Mouse (Mus musculus) neural tube, embryonic 14.5 days (tissue): Measurements from ENCODE around the gene Klk10. TPM values are rescaled to one million over a fixed set of nuclear protein-coding genes. Genes with fewer than 3 reads are reported as not detected.

Experiments used
- ATAC-seq: fragments of 200-750 bp; cut with Nextera tagmentation; 2 replicates; pipeline ENCODE4 v1.8.0; 2017; ENCODE audit warnings: low read depth, mild to moderate bottlenecking, moderate TSS enrichment, moderate library complexity
- H3K27ac ChIP-seq: fragments of 300-500 bp; sonication (generic); 2 replicates; pipeline ENCODE4 v1.5.1; 2014; ENCODE audit warnings: low read depth, mild to moderate bottlenecking, control low read depth, low read length, moderate library complexity, mixed read lengths
- H3K27me3 ChIP-seq: fragments of 300-500 bp; sonication (generic); 2 replicates; pipeline ENCODE4 v1.6.1; 2014; ENCODE audit warnings: low read length; ENCODE audit not compliant: control insufficient read depth, insufficient read depth
- H3K36me3 ChIP-seq: fragments of 300-500 bp; sonication (generic); 2 replicates; pipeline ENCODE4 v1.6.1; 2014; ENCODE audit warnings: low read length, mixed read lengths; ENCODE audit not compliant: control insufficient read depth, insufficient read depth
- H3K4me1 ChIP-seq: fragments of 300-500 bp; sonication (generic); 2 replicates; pipeline ENCODE4 v1.6.1; 2014; ENCODE audit warnings: low read length; ENCODE audit not compliant: control insufficient read depth, insufficient read depth
- H3K4me2 ChIP-seq: fragments of 300-500 bp; sonication (generic); 2 replicates; pipeline ENCODE4 v1.6.1; 2014; ENCODE audit warnings: mild to moderate bottlenecking, low read depth, low read length, control low read depth
- H3K4me3 ChIP-seq: fragments of 300-500 bp; sonication (generic); 2 replicates; pipeline ENCODE4 v1.5.1; 2014; ENCODE audit warnings: low read depth, low read length, control low read depth, mixed read lengths
- H3K9ac ChIP-seq: fragments of 300-500 bp; sonication (generic); replicated peaks from 2 replicates; pipeline ENCODE4 v1.6.1; 2014; ENCODE audit warnings: low read depth, mild to moderate bottlenecking, control low read depth, low read length, mixed read lengths
- H3K9me3 ChIP-seq: fragments of 300-500 bp; sonication (generic); 2 replicates; pipeline ENCODE4 v1.6.1; 2016; ENCODE audit warnings: low read length; ENCODE audit not compliant: control insufficient read depth
- WGBS: fragments of 180-500 bp; shearing (Covaris S2); extraction: QIAGEN DNeasy Blood & Tissue Kit; methylation state at CpG from one replicate; pipeline ENCODE4 v1.1.7; 2014; 5-methylcytosine and 5-hydroxymethylcytosine counted together
- polyA plus RNA-seq: library from polyadenylated mRNA; unstranded; fragments of >200 nt; fragmentation: Nextera tagmentation; extraction: Ambion mirVana; gene quantifications from 2 replicates; pipeline ENCODE4 v1.2.1, GENCODE M21; 2014

Gene Klk10
- polyA plus RNA-seq = not detected in 2 replicates

DNA sequence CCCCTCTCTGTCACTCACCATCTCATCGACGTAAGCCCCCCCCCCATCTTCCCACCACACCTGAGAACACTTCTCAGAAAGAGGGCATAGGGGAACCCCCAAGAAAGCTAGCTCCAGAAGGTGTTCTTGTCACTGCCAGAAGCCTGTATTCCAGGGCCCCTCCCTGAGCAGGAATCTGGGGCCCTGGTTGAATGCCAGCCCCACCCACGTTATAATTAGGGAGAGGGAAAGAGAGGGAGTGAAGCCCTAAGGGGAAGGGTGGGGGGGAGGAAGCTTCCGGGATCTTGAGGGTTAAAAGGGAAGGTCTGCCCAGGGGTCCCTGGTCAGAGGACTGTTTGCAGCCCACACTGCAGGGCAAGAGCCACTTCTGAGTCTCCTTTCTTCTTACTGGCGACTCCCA, at the start of gene Klk10:
Klk10 (plus strand) TSS at position 290 of the 400 bp plus-strand sequence.
- no peak for ATAC-seq
- 0 out of 2 replicates have a peak, but pooled peaks cover 6% of the 10 kb centered on the region for H3K4me1 ChIP-seq
- no peaks in the 10 kb centered on the region for H3K27me3 ChIP-seq
- no peaks in the 10 kb centered on the region for H3K9me3 ChIP-seq
- no peak within 1 kb of the TSS for H3K4me2 ChIP-seq
- no peak within 1 kb of the TSS for H3K9ac ChIP-seq
- no peaks in the 10 kb centered on the region for H3K36me3 ChIP-seq
- no peak within 1 kb of the TSS for H3K27ac ChIP-seq
- 55% methylated on average over 5 of the region's 5 CpGs for WGBS
- no peak within 1 kb of the TSS for H3K4me3 ChIP-seq

DNA sequence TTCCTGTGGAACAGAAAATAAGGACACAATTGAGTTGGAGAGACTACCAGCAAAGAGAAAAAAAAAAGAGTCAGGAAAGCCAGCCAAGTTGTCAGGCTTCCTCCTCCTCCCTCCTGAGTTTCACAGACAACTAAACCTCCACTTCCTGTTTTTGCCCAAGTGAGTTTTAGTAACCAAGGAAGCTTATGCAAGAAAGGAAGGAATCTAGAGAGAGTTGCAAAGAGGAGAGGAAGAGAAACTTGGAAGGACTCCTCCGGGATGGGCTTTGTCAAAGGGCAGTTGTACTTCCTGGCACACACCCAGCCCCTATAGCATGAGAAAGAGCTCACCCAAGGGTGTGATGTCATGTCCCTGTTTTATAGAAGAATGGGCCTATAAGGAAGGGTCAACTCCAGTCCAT, 33.0 kb upstream of the Klk10 start:
- Histone ChIP-seq H3K27me3 (no peaks in the 10 kb centered on the region), H3K9me3 (no peaks in the 10 kb centered on the region), H3K36me3 (no peaks in the 10 kb centered on the region), H3K4me3 (no peak overlapping the region), H3K9ac (no peak overlapping the region), H3K4me2 (no peak overlapping the region), H3K27ac (no peak overlapping the region), H3K4me1 (no peaks in the 10 kb centered on the region)
- ATAC-seq = no peak
- 53% methylated on average over 1 of the region's 1 CpGs for WGBS

DNA sequence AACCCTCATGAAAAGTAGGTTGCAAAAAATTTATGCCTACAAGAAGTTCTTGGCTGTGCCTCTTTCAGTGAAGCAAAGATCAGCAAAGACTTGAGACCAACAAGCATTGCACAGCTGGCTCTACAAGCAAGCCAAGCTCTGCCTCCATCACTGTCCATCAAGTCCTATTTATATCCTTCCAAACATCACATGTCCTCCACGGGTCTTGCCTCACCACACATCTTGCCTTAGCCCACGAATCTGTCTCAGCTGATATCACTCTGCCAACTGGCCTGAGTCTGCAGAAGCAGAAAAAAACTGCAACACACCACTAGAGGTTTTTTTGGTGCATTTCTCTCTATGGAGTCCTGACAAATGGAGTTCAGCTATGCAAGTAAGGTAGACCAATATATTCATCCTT, 28.0 kb upstream of the Klk10 start:
- H3K4me1 ChIP-seq = no peaks in the 10 kb centered on the region
- no peak overlapping the region for H3K27ac ChIP-seq
- no peak overlapping the region for H3K4me3 ChIP-seq
- no peaks in the 10 kb centered on the region for H3K36me3 ChIP-seq
- ATAC-seq = no peak
- H3K9me3 ChIP-seq = no peaks in the 10 kb centered on the region
- WGBS = 82% methylated on average over 2 of the region's 2 CpGs
- no peak overlapping the region for H3K9ac ChIP-seq
- H3K27me3 ChIP-seq = no peaks in the 10 kb centered on the region
- no peak overlapping the region for H3K4me2 ChIP-seq

DNA sequence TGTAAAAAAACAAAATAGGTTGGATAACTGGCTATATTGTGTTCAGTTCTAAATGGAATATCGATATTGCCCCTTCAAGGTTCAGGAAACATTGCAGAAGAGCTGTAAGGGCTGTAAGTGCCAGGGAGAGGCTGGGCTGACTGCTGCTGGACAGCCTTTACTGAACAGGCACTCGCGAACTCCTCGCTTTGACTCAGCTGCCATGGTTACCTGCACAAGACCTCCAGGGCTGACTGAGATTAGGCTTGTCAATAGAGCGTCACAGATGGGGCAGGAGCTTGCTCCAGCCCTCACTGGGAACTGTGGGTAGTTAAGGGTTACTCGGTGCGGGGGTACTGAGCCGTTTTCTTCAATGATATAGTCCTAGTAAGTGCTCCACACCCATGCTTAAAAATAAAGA, 14.4 kb upstream of the Klk10 start:
- Histone ChIP-seq H3K27ac (no peak overlapping the region), H3K9me3 (no peaks in the 10 kb centered on the region), H3K36me3 (no peaks in the 10 kb centered on the region), H3K4me2 (no peak overlapping the region), H3K9ac (no peak overlapping the region), H3K4me1 (no peaks in the 10 kb centered on the region), H3K4me3 (no peak overlapping the region), H3K27me3 (no peaks in the 10 kb centered on the region)
- no peak for ATAC-seq
- 60% methylated on average over 8 of the region's 8 CpGs for WGBS

DNA sequence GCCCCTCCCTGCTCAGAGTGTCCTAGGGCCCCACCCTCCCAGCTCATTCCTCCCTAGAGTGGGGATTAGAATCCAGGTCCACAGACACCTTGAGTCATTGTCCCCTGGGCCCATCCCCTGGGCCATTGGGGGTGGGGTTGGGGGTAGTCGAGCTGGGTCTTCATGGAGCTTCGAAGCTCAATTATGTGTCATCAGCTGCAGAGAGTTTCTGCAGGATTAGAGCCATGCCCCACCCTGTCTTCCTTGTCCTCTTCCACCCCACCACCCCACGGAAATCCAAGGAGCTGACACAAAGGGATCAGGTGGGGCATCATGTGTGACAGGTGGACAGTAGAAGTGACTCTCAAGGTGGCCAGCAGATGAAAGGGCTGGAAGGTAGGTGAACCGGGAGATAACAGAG, 12.2 kb upstream of the Klk10 start, which contains the start of gene Klk12:
Klk12 (plus strand) TSS at position 301 of the 400 bp plus-strand sequence.
- no peak within 1 kb of the TSS for H3K4me3 ChIP-seq
- no peak within 1 kb of the TSS for H3K4me2 ChIP-seq
- H3K4me1 ChIP-seq = no peaks in the 10 kb centered on the region
- ATAC-seq = no peak
- H3K9me3 ChIP-seq = no peaks in the 10 kb centered on the region
- 75% methylated on average over 4 of the region's 4 CpGs for WGBS
- no peaks in the 10 kb centered on the region for H3K27me3 ChIP-seq
- H3K27ac ChIP-seq = no peak within 1 kb of the TSS
- no peaks in the 10 kb centered on the region for H3K36me3 ChIP-seq
- H3K9ac ChIP-seq = no peak within 1 kb of the TSS

DNA sequence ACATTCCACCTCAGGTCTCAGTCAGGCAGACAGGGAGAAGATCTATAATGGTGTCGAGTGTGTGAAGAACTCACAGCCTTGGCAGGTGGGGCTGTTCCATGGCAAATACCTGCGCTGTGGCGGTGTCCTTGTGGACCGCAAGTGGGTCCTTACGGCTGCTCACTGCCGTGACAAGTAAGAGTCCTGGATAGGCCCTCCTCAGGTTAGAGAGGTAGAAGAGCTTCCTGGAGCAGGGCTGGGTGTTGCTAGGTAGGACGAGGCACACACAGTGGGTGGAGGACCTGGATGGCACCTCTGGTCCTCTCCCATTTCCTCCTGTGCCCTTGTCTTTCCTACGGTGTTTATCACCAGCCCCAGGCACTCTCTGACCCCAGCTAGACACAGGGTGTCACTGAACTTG, 11.2 kb upstream of the Klk10 start:
- Histone ChIP-seq H3K27me3 (no peaks in the 10 kb centered on the region), H3K4me2 (no peak overlapping the region), H3K4me1 (no peaks in the 10 kb centered on the region), H3K9me3 (no peaks in the 10 kb centered on the region), H3K9ac (no peak overlapping the region), H3K4me3 (no peak overlapping the region), H3K36me3 (no peaks in the 10 kb centered on the region), H3K27ac (no peak overlapping the region)
- ATAC-seq = no peak
- WGBS = 93% methylated on average over 8 of the region's 8 CpGs

DNA sequence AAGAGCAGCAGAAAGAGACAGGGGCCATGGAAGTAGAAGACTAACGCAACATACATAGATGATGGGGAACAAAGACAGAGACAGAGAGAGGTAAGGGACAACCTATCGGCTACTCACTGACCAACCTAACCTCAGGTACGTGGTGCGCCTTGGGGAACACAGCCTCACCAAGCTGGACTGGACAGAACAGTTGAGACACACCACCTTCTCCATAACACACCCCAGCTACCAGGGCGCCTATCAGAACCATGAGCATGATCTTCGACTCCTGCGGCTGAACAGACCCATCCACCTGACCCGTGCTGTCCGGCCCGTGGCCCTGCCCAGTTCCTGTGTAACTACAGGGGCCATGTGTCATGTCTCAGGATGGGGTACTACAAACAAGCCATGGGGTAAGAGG, 10.1 kb upstream of the Klk10 start:
- H3K9ac ChIP-seq = no peak overlapping the region
- no peaks in the 10 kb centered on the region for H3K27me3 ChIP-seq
- no peak overlapping the region for H3K4me2 ChIP-seq
- no peak overlapping the region for H3K4me3 ChIP-seq
- no peaks in the 10 kb centered on the region for H3K9me3 ChIP-seq
- H3K36me3 ChIP-seq = no peaks in the 10 kb centered on the region
- no peak for ATAC-seq
- WGBS = 97% methylated on average over 10 of the region's 10 CpGs
- H3K27ac ChIP-seq = no peak overlapping the region
- H3K4me1 ChIP-seq = no peaks in the 10 kb centered on the region

DNA sequence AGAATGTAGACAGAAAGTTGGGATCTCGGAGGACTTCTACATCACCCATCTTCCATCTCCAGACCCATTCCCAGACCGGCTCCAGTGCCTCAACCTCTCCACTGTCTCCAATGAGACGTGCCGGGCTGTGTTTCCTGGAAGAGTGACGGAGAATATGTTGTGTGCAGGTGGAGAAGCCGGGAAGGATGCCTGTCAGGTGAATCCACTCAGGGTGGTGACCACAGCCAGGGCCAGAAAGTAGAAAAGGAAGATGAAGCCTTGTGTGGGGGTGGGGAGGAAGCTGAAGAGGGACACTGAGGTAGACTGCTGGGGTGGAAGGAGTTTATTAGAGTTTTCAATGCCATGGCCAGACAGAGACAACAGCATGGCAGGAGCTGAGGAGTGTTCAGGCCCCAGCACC, 8.9 kb upstream of the Klk10 start:
- no peak overlapping the region for H3K4me2 ChIP-seq
- ATAC-seq = no peak
- no peak overlapping the region for H3K4me3 ChIP-seq
- WGBS = 91% methylated on average over 6 of the region's 6 CpGs
- H3K27ac ChIP-seq = no peak overlapping the region
- H3K27me3 ChIP-seq = no peaks in the 10 kb centered on the region
- H3K4me1 ChIP-seq = no peaks in the 10 kb centered on the region
- H3K9ac ChIP-seq = no peak overlapping the region
- H3K9me3 ChIP-seq = no peaks in the 10 kb centered on the region
- H3K36me3 ChIP-seq = no peaks in the 10 kb centered on the region

DNA sequence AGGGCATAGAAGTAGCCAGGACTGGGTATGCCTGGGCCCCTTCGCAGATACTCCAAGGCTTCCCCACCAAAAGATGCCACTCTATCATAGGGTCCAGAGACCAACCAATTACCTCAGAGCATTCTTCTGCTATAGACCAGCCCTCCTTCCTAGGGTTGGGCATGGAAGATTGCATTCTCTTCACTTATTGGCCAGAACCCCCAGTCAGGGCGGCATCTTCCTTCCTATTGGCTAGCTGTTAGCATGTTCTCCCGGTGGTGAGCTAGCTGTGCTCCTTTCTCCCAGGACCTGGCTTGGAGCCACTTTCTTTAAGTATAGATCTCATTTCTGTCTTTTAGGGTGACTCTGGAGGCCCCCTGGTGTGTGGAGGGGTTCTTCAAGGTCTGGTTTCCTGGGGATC, 7.9 kb upstream of the Klk10 start:
- Histone ChIP-seq H3K4me1 (no peaks in the 10 kb centered on the region), H3K4me2 (no peak overlapping the region), H3K27me3 (no peaks in the 10 kb centered on the region), H3K9ac (no peak overlapping the region), H3K36me3 (no peaks in the 10 kb centered on the region), H3K27ac (no peak overlapping the region), H3K4me3 (no peak overlapping the region), H3K9me3 (no peaks in the 10 kb centered on the region)
- ATAC-seq = no peak
- WGBS = 77% methylated on average over 3 of the region's 3 CpGs

DNA sequence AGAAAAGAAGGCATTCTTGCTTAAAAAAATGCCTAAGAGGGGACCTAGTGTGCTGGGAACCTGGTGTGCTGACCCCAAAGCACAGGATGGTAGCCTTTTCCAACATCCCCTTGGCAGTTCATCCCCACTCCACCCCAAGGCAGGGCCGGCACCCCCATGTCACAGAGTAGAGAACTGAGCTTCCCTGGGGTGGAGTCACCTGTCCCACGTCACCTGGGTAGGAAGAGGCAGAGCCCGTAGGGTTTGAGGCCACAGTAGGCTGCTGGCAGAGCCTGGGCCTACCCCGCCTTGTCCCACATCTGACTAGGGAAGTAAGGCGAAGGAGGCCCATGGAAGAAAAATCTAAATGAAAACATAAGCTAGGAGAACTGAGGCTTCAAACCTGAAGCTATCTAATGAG, 6.5 kb upstream of the Klk10 start, which contains the start of gene Klk11:
Klk11 (plus strand) TSS at position 241 of the 400 bp plus-strand sequence.
- ATAC-seq = no peak
- H3K9ac ChIP-seq = no peak within 1 kb of the TSS
- H3K4me1 ChIP-seq = no peaks in the 10 kb centered on the region
- H3K9me3 ChIP-seq = no peaks in the 10 kb centered on the region
- H3K27ac ChIP-seq = no peak within 1 kb of the TSS
- 97% methylated on average over 5 of the region's 5 CpGs for WGBS
- no peaks in the 10 kb centered on the region for H3K27me3 ChIP-seq
- no peaks in the 10 kb centered on the region for H3K36me3 ChIP-seq
- H3K4me3 ChIP-seq = no peak within 1 kb of the TSS
- no peak within 1 kb of the TSS for H3K4me2 ChIP-seq
